Mouse (Mus musculus) adrenal gland, postnatal 10 days (tissue): ENCODE data around the gene Fbxo41. TPM values are rescaled to one million over a fixed set of nuclear protein-coding genes. Genes with fewer than 3 reads are reported as not detected.

ENCODE experiments used
- DNase-seq: peaks from one replicate; pipeline ENCODE4 v3.0.0; 2021; ENCODE audit warnings: mixed read lengths
- total RNA-seq, 2 experiments: library from RNA; stranded (reverse); gene quantifications; 2 replicates each; pipeline ENCODE4 v1.2.3; 2021

The Fbxo41 gene
- total RNA-seq, 2 experiments from 2014 or later, result 0.60 to 1.4 TPM

DNA sequence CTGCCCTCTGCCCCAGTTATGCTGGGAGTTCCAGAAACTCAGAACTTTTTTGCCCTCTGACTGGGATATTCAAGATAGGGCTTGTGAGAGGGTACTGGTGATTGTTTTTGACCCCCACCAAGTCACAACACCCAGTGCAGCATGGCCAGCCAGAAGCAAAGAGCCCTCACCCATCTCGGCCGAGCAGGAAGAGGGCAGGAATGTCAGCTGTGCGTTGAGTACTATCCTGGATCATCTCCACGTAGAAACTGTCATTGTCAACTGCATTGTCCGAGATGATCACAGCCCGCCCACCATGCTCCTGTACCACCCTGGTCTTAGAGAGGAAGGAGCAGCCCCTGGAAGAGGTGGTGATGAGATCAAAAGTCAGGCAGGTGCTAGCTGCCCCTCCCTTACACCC lies 55.4 kb downstream of the Fbxo41 start:
- no peak for DNase-seq

DNA sequence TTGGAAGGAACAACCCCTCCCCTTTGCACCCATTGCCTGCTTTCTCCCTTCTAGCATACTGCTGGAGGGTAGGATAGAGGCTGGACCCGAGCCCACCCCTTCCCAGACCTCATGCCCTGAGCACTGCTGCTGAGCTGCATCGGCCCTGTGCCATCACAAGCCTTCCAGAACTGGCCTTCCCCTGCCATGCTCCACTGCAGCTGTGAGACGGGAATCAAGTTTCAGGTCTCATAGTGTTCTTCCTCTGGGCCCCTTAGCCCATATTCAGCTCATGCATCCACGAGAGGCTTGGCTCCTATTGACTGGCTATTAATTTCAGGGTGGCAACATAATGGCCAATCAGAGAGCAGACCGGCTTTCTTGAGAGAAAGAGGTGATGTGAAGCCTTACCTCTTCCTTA lies 57.5 kb downstream of the Fbxo41 start:
- DNase-seq, result no peak

- no peak for DNase-seq
Measured at GRCm38 (mm10) chr6:85444266-85444965, 58.4 kb downstream of the Fbxo41 start.

GRCm38 (mm10) chr6:85443488-85444233 lies 59.1 kb downstream of the Fbxo41 start:
- peak; percentile 22 for DNase-seq

- DNase-seq, result peak; percentile 40
Measured at GRCm38 (mm10) chr6:85441142-85441541, 61.7 kb downstream of the Fbxo41 start.

DNA sequence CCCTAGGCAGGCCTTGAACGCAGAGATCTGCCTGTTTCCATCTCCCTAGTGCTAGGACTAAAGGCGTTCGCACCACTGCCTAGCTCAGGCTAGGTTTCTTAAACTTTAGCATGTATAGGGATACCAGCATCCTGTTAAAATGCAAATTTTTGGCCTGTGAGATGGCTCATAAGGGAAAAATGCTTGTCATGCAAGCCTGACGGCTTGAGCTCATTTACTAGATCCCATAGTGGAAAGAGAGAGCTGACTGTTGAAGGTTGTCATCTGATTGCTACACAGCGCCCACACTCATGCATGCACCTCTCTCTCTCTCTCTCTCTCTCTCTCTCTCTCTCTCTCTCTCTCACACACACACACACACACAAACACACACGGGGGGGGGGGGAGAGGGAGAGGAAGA lies 66.2 kb downstream of the Fbxo41 start:
- DNase-seq, result no peak

DNA sequence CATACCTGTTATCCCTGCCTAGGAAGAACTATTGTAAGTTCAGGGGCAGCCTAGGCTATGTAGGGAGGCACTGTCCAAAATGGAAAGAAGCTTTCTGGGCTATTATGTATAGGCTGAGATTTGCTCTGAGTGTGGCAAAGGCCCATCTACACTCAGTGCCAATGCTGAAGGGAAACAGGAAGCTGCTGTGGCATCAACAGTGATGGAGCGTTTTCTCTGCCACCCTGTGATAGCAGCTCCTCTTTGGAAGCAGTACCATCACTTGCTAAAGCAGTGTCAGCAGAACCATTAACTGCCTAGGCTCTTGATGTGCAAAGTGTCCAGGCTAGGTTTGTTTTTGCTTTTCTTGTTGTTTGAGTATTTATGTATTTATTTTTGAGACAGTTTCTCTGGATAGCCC lies 66.6 kb downstream of the Fbxo41 start:
- DNase-seq, result no peak

DNA sequence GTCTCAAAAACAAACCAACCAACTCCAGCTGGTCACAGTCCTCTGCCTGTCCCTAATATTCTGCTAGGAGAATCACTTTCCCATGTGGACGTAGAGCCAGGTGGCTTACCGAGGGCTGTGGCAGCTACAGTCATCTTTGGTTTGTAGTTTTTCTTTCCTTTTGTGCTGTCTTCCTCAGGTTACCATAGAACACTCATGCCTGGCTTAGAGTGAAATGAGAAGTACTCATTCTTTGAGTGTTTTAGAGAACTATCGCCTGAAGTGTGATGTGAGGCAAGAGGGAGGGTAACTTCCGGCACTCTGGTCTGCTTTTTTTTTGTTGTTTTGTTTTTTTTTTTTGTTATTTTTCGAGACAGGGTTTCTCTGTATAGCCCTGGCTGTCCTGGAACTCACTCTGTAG lies 68.9 kb downstream of the Fbxo41 start:
- DNase-seq, result no peak

GRCm38 (mm10) chr6:85431842-85432431 lies 70.9 kb downstream of the Fbxo41 start, which contains the start of gene Smyd5:
TSS of gene Smyd5 (plus strand) at chr6:85431989.
- DNase-seq, result peak; percentile 95

DNA sequence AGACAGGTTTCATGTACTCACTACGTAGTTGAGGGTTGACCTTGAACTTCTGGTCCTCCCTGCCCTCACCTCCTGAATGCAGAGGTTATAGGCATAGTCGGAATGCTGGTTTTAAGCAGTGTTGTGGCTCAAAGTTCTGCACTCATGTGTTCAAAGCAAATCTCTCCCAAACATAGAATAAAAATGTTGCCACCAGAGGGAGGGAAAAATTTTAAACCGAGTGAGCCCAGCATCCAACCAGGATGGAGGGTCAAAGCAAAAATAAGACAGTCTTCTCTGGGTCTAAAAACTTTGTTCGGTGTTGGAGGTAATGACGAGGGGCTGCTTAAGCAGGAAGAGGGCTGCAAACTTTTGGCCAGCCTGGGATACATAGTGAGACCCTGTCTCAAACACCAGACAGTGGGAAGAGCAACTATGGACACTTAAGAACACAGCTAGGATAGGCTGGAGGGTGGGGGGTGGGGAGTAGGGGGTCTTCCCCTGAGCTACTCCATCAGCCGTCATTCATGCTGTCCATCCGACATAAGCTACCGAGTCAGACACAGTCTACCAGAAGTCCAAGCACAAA lies 71.4 kb downstream of the Fbxo41 start:
- DNase-seq, result no peak

GRCm38 (mm10) chr6:85423836-85424379 lies 78.9 kb downstream of the Fbxo41 start, which contains the start of gene Noto:
TSS of gene Noto (plus strand) at chr6:85423886.
- no peak for DNase-seq

Other genes with a start within 250 kb of the Fbxo41 start
- gene Sfxn5, start 169.6 kb downstream of the Fbxo41 start, total RNA-seq, result 10 to 100 TPM; 21.5 to 23.1 TPM
- 10 to 100 TPM; 24.5 to 32.4 TPM for gene Rab11fip5, start 128.4 kb downstream of the Fbxo41 start, total RNA-seq
- gene Noto, start 79.1 kb downstream of the Fbxo41 start, total RNA-seq, result not detected
- 10 to 100 TPM; 25.7 to 26.7 TPM for gene Smyd5, start 71.0 kb downstream of the Fbxo41 start, total RNA-seq
- 100 to 1,000 TPM; 194 to 207 TPM for gene Cct7, start 51.5 kb downstream of the Fbxo41 start, total RNA-seq
- 10 to 100 TPM; 13.2 to 14.4 TPM for gene Pradc1, start 51.0 kb downstream of the Fbxo41 start, total RNA-seq
- gene Egr4, start 10.6 kb upstream of the Fbxo41 start, total RNA-seq, result under 1 TPM in 1 of 2 experiments, not detected in 1; 0.21 TPM
- gene Alms1, start 84.5 kb upstream of the Fbxo41 start, total RNA-seq, result 1 to 10 TPM; 4.4 to 9.4 TPM
- under 1 TPM; 0.67 to 0.75 TPM for gene Nat8f7, start 210.2 kb upstream of the Fbxo41 start, total RNA-seq